Mouse (Mus musculus) regulatory T cell (primary cell): ENCODE measurements around the gene Tmf1.

Experiments used
- in situ Hi-C: fragments of 300-600 bp; cut with MboI, MseI; formaldehyde crosslinking; loops from one replicate; pipeline ENCODE4 v1.15.1; 2025; ENCODE audit warnings: high pct_unique_total_duplicates

Gene Tmf1

DNA sequence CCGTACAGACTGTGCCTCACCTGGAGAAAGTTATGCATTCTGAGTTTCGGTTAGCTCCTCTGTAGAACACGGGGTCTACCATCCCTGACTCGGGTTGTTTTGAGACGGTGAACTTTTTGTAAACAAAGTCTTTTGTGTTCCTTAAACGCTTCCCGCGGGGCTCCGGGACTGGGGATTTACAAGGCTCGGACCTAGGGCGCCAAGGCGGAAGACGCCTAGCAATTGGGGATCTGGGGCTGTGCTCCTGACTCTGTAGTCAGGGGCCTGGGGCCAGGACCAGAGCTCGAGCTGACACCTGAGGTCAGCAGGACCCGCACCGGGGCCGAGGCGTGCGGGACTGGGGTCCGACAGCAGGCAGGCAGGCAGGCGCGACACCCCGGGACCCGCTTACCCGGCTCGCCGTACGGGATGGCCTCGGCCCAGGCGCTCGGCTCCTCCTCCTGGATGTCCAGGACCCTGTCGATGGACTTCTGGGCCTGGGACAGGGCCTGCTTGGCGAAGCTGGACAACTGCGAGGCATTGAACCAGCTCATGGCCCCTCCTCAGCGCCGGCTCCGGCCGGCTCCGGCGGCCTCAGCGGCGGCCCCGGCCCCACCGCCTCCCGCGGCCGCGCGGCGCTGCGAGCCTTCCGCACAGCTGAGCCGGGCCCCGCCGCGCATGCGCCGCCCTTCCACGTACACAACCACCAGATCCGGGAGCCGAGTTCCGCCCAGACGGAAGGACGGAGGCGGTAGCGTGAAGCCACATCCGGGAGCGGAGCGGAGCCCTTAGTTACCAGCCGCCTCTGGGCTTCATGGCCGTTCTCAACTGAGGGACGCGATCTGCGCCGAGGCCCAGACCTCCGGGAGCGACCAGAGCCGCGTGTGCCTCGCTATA is at the start of gene Tmf1:
Tmf1 (minus strand) TSS at position 632 of the 876 bp plus-strand sequence.
- in situ Hi-C loops, result no loop called here

DNA sequence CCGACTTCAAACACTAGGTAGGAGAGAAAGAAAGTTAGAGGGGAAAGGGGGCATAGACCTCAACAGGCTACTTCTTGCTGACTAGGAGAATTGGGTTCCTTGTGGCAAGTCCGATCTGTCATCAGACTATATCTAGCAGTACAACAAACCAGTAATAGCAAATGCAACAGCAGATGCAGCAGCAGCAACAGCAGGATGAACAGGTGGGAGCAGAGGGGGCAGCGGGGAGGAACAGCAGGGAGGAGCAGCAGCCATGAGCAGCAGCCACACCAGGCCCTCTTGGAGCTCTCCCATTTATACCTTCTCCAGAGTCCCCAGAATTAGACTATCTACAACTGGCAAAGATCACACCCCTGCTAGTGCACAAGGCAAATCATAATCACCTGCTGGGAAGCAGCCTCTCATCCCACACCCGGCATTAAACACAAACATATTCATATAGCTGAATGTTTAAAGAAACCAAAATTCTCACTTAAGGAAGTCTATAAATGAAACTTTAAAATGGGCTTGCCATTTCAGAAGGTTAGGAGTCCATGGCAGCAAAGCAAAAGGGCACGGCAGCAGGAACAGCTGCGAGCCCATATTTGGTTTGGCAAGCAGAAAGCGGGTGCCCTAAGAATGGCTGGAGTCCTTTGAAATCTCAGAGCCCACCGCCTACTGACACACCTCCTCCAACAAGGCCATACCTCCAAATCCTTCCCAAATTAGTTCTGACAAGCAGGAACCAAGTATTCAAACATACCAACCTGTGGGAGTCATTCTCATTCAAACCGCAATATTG is 48.3 kb upstream of the Tmf1 start:
- in situ Hi-C loops, result no loop called here

- in situ Hi-C loops, result no loop called here
Observed at GRCm38 (mm10) chr6:97226083-97226491, 47.2 kb upstream of the Tmf1 start.

DNA sequence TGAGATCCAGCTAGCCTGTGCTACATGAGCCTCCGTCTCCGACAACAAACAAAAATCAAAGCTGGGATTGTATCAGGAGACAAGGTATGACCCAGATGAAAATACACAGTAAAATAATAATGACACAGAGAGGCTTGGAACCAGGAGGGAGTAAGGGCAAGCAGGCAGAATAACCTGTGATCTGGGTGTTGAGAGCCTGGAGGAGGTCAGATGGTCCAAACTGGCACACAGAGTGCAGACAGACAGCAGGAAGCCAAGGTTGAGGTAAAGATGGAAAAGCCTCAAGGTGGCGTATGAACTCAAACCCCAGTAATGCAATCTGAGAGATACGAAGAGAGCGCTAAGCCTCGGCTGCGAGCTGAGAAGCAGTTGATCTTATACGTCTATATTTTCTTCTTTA is 45.6 kb upstream of the Tmf1 start:
- in situ Hi-C loops, result no loop called here

GRCm38 (mm10) chr6:97223566-97223965 is 44.6 kb upstream of the Tmf1 start:
- in situ Hi-C loops, result no loop called here

DNA sequence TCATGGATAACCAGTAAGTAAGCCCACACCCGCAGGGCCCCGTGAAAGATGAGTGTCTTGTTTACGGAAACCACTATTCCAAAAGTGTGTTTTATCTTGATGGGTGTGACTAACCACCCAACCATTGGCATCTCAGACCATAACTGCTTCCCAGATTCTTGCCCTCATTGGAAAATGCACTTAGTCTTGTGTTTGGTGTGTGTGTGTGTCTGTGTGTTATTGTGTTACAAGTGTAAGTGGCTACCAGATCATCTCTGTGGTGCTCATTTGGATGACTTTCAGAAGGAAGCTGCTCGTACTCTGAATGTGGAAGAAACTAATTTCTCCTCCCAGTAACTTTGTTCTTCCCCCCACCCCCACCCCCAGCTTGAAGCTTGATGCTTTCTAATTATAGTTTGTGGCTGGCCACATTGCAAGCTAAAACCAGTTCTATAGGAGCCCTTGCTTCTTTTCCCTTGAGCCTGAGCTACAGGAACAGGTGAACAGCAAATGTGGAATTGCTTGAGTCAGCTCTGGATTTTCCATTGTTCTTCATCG is 44.1 kb upstream of the Tmf1 start:
- in situ Hi-C loops, result no loop called here

- in situ Hi-C loops, result no loop called here
Observed at GRCm38 (mm10) chr6:97222321-97222720, 43.4 kb upstream of the Tmf1 start.

- in situ Hi-C loops, result no loop called here
Observed at GRCm38 (mm10) chr6:97221205-97222025, 42.5 kb upstream of the Tmf1 start.

- in situ Hi-C loops, result no loop called here
Observed at GRCm38 (mm10) chr6:97220672-97221071, 41.8 kb upstream of the Tmf1 start.

GRCm38 (mm10) chr6:97216154-97216821 is 37.4 kb upstream of the Tmf1 start:
- in situ Hi-C loops, result no loop called here

GRCm38 (mm10) chr6:97211981-97212380 is 33.1 kb upstream of the Tmf1 start:
- in situ Hi-C loops, result no loop called here

DNA sequence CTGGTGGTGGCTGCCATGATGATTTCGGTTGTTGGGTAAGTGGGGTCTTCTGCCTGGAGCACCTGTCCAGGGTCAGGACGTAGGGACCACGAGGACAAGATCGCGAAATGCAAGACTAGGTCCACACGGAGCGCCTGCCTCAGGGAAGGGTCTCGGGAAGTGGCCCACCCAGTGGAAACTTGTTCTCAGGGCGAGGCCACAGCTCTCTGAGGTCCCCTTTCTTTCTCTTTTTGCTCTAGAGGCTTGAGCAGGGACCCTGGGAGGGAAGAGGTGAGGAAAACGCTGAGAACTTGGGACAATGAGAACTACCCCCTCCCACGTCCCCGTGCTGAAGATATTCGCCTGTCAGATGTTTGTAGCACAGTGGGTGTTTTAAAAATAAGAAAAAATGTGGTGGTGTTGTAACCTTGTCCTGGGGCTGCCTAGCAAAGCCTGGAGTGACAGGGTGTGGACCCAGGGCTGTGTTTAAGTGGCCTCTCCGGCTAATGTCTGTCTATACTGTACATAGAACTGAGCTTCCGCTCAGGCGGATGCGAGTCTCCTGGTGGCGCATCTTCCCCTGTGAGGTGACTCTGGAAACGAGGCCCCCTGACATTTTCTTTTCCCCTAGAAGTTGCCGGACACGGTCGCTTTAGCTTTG is 32.2 kb upstream of the Tmf1 start:
- in situ Hi-C loops, result no loop called here

GRCm38 (mm10) chr6:97210191-97210961 is 31.5 kb upstream of the Tmf1 start, which contains the start of gene Arl6ip5:
Gene Arl6ip5, plus strand, starts transcription at chr6:97210689.
- in situ Hi-C loops, result no loop called here

- in situ Hi-C loops, result no loop called here
Observed at GRCm38 (mm10) chr6:97209751-97210150, 30.8 kb upstream of the Tmf1 start.

DNA sequence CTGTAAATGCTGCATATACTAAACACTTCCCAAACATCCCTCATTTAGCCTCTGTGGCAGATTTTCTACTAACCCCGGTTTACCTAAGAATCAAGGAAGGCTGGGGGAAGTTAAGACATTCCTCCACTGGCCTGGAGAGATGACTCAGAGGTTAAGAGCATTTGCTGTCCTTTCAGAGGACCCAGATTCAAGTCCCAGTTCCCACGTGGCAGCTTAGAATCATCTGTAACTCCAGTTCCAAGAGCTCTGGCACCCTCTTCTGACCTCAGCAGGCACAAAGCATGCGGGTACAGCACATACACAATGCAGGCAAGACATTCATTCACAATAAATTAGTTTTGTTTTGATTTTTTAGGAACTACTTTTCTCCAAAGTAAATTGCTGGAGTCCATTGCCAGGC is 30.3 kb upstream of the Tmf1 start:
- in situ Hi-C loops, result no loop called here

GRCm38 (mm10) chr6:97208406-97208805 is 29.5 kb upstream of the Tmf1 start:
- in situ Hi-C loops, result no loop called here

DNA sequence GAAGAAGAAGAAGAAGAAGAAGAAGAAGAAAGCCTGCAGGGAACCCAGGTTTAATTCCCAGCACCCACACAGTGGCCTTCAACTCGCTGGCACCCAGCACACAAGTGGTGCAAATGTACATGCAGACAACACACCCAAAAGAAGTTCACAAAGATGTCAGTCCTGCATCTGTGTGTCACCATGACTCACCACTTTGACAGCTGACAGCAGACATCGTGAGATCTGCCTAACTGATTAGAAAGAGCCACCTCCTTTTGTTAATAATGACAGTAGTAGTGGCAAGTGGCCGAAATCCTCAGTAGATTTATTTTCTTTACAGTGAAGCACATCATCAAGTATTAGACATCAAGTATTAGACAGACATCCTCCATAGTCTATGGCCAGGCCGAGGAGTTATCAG is 28.2 kb upstream of the Tmf1 start:
- in situ Hi-C loops, result no loop called here

DNA sequence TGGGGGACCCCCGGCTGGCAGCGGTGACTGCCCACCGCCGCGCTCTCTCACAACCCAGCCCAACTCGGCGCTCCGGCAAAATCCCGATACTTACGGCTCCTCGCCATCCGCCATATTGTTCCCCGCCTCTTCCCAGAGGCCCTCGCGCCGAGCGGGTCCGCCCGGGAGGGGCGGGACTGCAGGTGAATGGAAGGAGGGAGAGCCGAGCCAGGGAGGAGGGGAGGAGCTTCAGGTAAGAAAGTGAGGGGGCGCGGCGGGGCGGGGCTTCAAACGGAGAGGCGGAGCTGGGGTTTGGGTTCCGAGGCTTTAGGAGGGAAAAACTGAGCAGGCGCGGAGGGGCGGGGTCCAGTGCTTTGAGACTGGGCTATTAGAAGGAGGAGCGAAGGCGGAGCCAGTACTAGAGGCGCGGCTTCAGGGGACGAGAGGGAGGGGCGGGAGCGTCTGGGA is 26.5 kb upstream of the Tmf1 start, which contains the start of gene Uba3:
Uba3 (minus strand) TSS at position 209 of the 447 bp plus-strand sequence.
- in situ Hi-C loops, result no loop called here

DNA sequence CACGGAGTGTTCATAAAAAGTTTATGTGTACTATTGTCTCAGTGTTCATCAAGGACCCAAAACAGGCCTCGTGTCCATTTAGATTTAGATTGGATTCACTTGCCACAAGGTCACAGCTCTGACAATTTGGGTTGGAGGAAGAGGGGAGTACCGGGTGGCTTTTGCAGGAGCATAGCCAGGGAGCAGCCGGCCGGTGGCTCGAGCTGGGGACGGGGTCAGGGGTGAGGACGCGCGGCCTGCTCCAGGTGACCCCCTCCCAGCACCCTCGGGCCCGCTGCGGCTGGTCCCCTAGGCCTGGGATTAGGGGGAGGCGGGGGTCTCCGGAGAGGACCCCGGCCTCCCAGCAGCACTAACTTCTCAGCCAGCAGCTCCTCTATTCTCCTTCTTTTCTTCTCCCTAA is 26.0 kb upstream of the Tmf1 start:
- in situ Hi-C loops, result loop anchor here (5.0 kb wide), 1 partner anchor 58 kb away; the partner anchor contains the start of gene Eogt
